In genomic region chr1:111285916-111286315, GRCm38 (mm10) we compare ENCODE assay signal across 21 mouse cellular contexts.
DNase-seq lines count a peak whose midpoint lies in the region; ATAC-seq and TF ChIP-seq lines count a peak whose summit lies in the region.
"Had no signal": no experiment of that assay in that cellular context is flagged by ENCODE, and none has a peak within 500 bp of the region (broad histone marks: within the 10 kb centered on the region; RNA-seq: fewer than 3 reads in every experiment).

No protein-coding gene starts in this region.

- H3K9ac ChIP-seq in hindbrain, embryonic 13.5 days, result no peak overlapping the region
- H3K9ac ChIP-seq in hindbrain, embryonic 11.5 days (ENCODE audit: low read depth, low read length), result no peak overlapping the region
- H3K9ac ChIP-seq in lung, embryonic 14.5 days, result no peak overlapping the region
- H3K9ac ChIP-seq in hindbrain, embryonic 16.5 days (ENCODE audit: low read depth, low read length), result no peak overlapping the region
- H3K9ac ChIP-seq: embryonic facial prominence, embryonic 15.5 days; limb, embryonic 12.5 days; liver, embryonic 13.5 days; neural tube, embryonic 12.5 days had no signal

- no peak overlapping the region for H3K27ac ChIP-seq in hindbrain, embryonic 13.5 days
- H3K27ac ChIP-seq in hindbrain, embryonic 11.5 days (ENCODE audit: low read depth, low read length), result no peak overlapping the region
- no peak overlapping the region for H3K27ac ChIP-seq in lung, embryonic 14.5 days (ENCODE audit: low read depth)
- H3K27ac ChIP-seq in hindbrain, embryonic 16.5 days (ENCODE audit: low read depth, low read length), result no peak overlapping the region
- H3K27ac ChIP-seq: embryonic facial prominence, embryonic 15.5 days; heart, embryonic 10.5 days; left cerebral cortex, adult 2 months; liver, embryonic 13.5 days; macrophage; neural tube, embryonic 12.5 days had no signal

- H3K9me3 ChIP-seq in hindbrain, embryonic 13.5 days, result no peaks in the 10 kb centered on the region
- no peaks in the 10 kb centered on the region for H3K9me3 ChIP-seq in hindbrain, embryonic 11.5 days (ENCODE audit: control insufficient read depth, low read length)
- no peaks in the 10 kb centered on the region for H3K9me3 ChIP-seq in lung, embryonic 14.5 days (ENCODE audit: low read depth, low read length)
- H3K9me3 ChIP-seq in hindbrain, embryonic 16.5 days (ENCODE audit: control insufficient read depth, low read length), result no peaks in the 10 kb centered on the region
- H3K9me3 ChIP-seq: embryonic facial prominence, embryonic 15.5 days; heart, embryonic 10.5 days; limb, embryonic 12.5 days; liver, embryonic 13.5 days; neural tube, embryonic 12.5 days had no signal

- H3K4me3 ChIP-seq in hindbrain, embryonic 13.5 days, result no peak overlapping the region
- no peak overlapping the region for H3K4me3 ChIP-seq in hindbrain, embryonic 11.5 days (ENCODE audit: low read depth, low read length)
- no peak overlapping the region for H3K4me3 ChIP-seq in lung, embryonic 14.5 days (ENCODE audit: low read depth, low read length)
- no peak overlapping the region for H3K4me3 ChIP-seq in lung, adult 2 months (replicated peaks; ENCODE audit: extremely low read depth, low read depth, low read length)
- no peak overlapping the region for H3K4me3 ChIP-seq in hindbrain, embryonic 16.5 days (ENCODE audit: low read length)
- H3K4me3 ChIP-seq: embryonic facial prominence, embryonic 15.5 days; heart, embryonic 10.5 days; left cerebral cortex, adult 2 months; limb, embryonic 12.5 days; liver, embryonic 13.5 days; neural tube, embryonic 12.5 days had no signal

- H3K27me3 ChIP-seq in hindbrain, embryonic 13.5 days, result no peaks in the 10 kb centered on the region
- no peaks in the 10 kb centered on the region for H3K27me3 ChIP-seq in hindbrain, embryonic 11.5 days (ENCODE audit: control insufficient read depth, insufficient read depth, low read length)
- H3K27me3 ChIP-seq in lung, embryonic 14.5 days (ENCODE audit: insufficient read depth, low read length), result no peaks in the 10 kb centered on the region
- H3K27me3 ChIP-seq in hindbrain, embryonic 16.5 days (replicated peaks; ENCODE audit: control insufficient read depth, insufficient read depth, low read length), result no peaks in the 10 kb centered on the region
- H3K27me3 ChIP-seq: embryonic facial prominence, embryonic 15.5 days; limb, embryonic 12.5 days; liver, embryonic 13.5 days; neural tube, embryonic 12.5 days had no signal

- no peak for TF ChIP-seq CTCF in lung, embryonic 14.5 days (IDR thresholded peaks at IDR 0.05; ENCODE audit: low read depth)
- TF ChIP-seq CTCF in lung, adult 2 months (IDR thresholded peaks at IDR 0.05; ENCODE audit: insufficient read depth, low read length), result no peak

- H3K4me2 ChIP-seq in hindbrain, embryonic 13.5 days, result no peak overlapping the region
- H3K4me2 ChIP-seq in hindbrain, embryonic 11.5 days (replicated peaks; ENCODE audit: low read depth, low read length), result no peak overlapping the region
- H3K4me2 ChIP-seq in lung, embryonic 14.5 days, result no peak overlapping the region
- H3K4me2 ChIP-seq in hindbrain, embryonic 16.5 days (ENCODE audit: low read length), result no peak overlapping the region
- H3K4me2 ChIP-seq: embryonic facial prominence, embryonic 15.5 days; limb, embryonic 12.5 days; liver, embryonic 13.5 days; midbrain, embryonic 11.5 days; neural tube, embryonic 12.5 days had no signal

- no peaks in the 10 kb centered on the region for H3K4me1 ChIP-seq in hindbrain, embryonic 13.5 days (replicated peaks)
- H3K4me1 ChIP-seq in hindbrain, embryonic 11.5 days (replicated peaks; ENCODE audit: control insufficient read depth, insufficient read depth, low read length), result no peaks in the 10 kb centered on the region
- H3K4me1 ChIP-seq in lung, embryonic 14.5 days (ENCODE audit: insufficient read depth), result no peaks in the 10 kb centered on the region
- no peaks in the 10 kb centered on the region for H3K4me1 ChIP-seq in lung, adult 2 months (ENCODE audit: control insufficient read depth, insufficient read depth, low read length)
- no peaks in the 10 kb centered on the region for H3K4me1 ChIP-seq in hindbrain, embryonic 16.5 days (ENCODE audit: control insufficient read depth, insufficient read depth, low read depth, low read length)
- H3K4me1 ChIP-seq: embryonic facial prominence, embryonic 15.5 days; heart, embryonic 10.5 days; limb, embryonic 12.5 days; liver, embryonic 13.5 days; neural tube, embryonic 12.5 days had no signal

- ATAC-seq in hindbrain, embryonic 13.5 days (ENCODE audit: low FRiP score), result peak; percentile 54; the same call in 1 of the 2 replicates
- ATAC-seq in hindbrain, embryonic 11.5 days (ENCODE audit: low FRiP score), result no peak
- ATAC-seq in lung, embryonic 14.5 days (ENCODE audit: insufficient read depth), result peak; percentile 62; the same call in 1 of the 2 replicates
- peak; percentile 79 for ATAC-seq in hindbrain, embryonic 16.5 days

- no peak for DNase-seq in hindbrain, embryonic 11.5 days (ENCODE audit: low spot score)
- DNase-seq in lung, embryonic 14.5 days, result peak; percentile 0
- DNase-seq in lung, adult 2 months, result no peak
- DNase-seq in brain, adult 2 months (ENCODE audit: low read depth, low spot score), result peak; percentile 1
- no peak for DNase-seq in right cerebral cortex, postnatal 14 days
- DNase-seq: adrenal gland, adult 2 months; cerebellum, adult 11 months; cerebellum, postnatal 36 days; kidney, adult 18-20 months; kidney, postnatal 36 days; liver, embryonic 13.5 days; thymus, adult 2 months had no signal

- 60% methylated on average over 3 of the region's 3 CpGs for WGBS in hindbrain, embryonic 13.5 days
- WGBS in hindbrain, embryonic 11.5 days, result 79% methylated on average over 3 of the region's 3 CpGs
- WGBS in lung, embryonic 14.5 days, result 74% methylated on average over 3 of the region's 3 CpGs
- WGBS in lung, adult 2 months, result 72% methylated on average over 3 of the region's 3 CpGs
- WGBS in hindbrain, embryonic 16.5 days, result 47% methylated on average over 3 of the region's 3 CpGs

- no peaks in the 10 kb centered on the region for H3K36me3 ChIP-seq in hindbrain, embryonic 13.5 days
- H3K36me3 ChIP-seq in hindbrain, embryonic 11.5 days (ENCODE audit: control insufficient read depth, insufficient read depth, low read length), result no peaks in the 10 kb centered on the region
- no peaks in the 10 kb centered on the region for H3K36me3 ChIP-seq in lung, embryonic 14.5 days (ENCODE audit: insufficient read depth)
- no peaks in the 10 kb centered on the region for H3K36me3 ChIP-seq in hindbrain, embryonic 16.5 days (ENCODE audit: control insufficient read depth, insufficient read depth, low read length)
- H3K36me3 ChIP-seq: embryonic facial prominence, embryonic 15.5 days; heart, embryonic 10.5 days; limb, embryonic 12.5 days; liver, embryonic 13.5 days; neural tube, embryonic 12.5 days had no signal

- no peak for TF ChIP-seq POLR2A in lung, adult 2 months (IDR thresholded peaks at IDR 0.05; ENCODE audit: borderline replicate concordance, extremely low read depth, low read depth, low read length)

Comparison
In these comparisons a context has a peak if more than half of its experiments do, and no peak if none do; other contexts are left out.
1. DNase-seq: peak in lung, embryonic 14.5 days (single experiment) and brain, adult 2 months (single experiment); none in hindbrain, embryonic 11.5 days (single experiment), lung, adult 2 months (single experiment) and right cerebral cortex, postnatal 14 days (single experiment).